Mouse (Mus musculus) urinary bladder, postnatal 14 days (tissue): ENCODE data around the gene Hnrnpdl.

Experiments
- DNase-seq: peaks from one replicate; pipeline ENCODE4 v3.0.0; 2021; ENCODE audit warnings: low spot score

The Hnrnpdl gene

DNA sequence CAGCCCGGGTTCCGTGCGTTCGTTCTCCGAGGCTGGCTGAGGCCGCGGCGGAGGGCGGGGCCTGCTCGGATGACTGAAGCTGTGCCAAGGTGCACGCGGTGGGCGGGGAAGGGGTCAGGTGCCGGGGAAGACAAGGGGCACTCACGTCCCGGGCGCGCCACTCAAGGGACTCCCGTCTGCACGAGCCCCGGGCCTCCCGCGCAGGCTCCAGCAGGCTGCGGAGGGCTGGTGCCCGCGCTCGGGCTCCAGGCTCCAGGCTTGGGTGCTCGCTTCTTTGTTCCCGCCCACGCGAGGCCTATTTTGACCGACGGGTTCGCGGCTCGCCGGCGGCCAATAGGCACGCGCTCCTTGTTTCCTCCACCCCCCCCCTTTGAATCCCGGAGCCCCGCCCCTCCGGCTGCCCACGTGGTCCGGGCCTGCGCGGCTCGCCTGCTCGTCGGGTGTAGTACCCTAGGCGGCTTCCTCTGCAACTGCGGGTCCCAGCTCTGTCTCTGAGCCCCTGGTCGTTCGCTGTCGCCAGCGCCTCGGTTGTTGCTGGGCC lies at the start of gene Hnrnpdl, which contains the start of gene Enoph1:
Gene Hnrnpdl, minus strand, starts transcription at position 63 of the 541 bp plus-strand sequence.
Gene Enoph1, plus strand, starts transcription at position 384 of the 541 bp plus-strand sequence.
- peak; percentile 94 for DNase-seq

DNA sequence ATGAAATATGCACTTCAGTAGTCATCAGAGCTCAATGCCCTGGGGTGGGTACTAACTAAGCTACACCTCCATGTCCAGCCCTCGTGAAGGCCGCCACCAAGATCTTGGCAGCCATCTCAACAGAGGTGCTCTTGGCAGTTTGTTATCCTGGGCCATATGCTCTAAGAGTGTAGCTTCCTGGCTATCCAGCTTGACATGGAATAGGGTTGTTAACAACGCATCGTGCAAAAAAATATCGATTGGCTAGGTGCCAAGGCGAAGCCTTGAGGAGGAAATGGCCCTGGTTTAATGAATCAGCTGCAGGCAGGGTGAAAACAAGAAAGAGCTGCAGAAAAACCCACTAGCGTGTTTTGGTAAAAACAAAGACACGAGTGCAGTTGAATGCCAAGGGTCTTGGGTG lies 45.6 kb upstream of the Hnrnpdl start:
- peak; percentile 41 for DNase-seq

GRCm38 (mm10) chr5:100083953-100084562 lies 44.6 kb upstream of the Hnrnpdl start:
- no peak for DNase-seq

DNA sequence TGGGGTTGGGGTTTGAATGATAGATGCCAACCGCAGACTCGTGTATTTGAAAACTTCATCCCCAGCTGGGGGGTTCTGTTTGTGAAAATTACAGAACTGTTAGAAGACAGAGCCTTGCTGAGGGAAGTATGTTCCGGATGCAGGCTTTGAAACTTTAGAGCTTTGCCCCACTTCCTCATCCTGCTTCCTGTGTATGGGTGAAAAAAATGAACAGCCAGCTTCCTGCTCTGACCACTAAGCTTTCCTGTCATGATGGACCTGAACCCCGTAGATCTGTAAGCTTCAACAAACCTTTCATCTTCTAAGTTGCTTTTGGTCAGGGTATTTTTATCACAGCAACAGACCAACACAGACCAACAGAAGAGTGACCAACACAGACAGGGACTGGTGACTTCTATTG lies 42.5 kb upstream of the Hnrnpdl start:
- no peak for DNase-seq

- DNase-seq, result no peak
Measured at GRCm38 (mm10) chr5:100079931-100080275, 40.4 kb upstream of the Hnrnpdl start.

DNA sequence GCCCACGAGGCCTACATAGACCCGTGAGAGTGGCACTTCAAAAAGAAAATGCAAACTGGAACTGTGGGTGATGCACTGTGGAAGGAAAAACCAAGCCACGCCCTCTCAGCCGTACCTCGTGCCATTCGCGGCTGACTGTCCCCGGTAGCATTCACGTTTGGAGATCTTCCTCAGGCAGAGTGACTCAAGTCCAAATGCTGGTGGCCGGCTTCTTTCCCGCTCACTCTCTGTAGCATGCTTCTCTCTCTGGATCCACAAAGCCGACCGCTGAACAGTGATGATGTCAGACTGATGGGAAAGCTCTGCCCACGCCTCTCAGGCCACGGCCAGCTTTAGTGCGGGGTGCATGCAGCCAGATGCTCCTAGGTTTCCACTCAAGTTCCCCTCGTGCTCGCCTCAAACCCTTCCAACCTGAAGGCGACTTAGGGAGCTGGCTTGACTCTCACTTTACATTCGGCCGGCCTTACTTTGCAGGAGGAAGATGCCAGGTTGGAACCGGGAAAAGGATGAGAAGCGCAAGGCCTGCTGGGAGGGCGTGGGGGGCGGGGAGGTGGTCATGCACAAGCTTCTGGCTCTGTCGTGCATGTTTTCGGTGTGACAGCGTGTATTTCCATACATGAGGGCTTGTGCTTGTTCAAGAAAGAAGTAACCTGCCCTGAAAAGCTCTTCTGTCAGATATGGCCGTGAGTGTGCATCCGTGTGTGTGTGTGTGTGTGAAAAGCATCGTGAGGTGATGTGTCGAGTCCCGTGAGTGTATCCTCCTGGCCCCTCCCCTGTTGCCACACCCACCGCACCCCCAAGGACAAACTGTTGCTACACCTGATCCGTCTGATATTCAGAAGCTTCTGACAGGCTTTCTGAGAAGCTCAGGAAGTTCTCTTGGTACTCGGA lies 39.8 kb upstream of the Hnrnpdl start:
- no peak for DNase-seq

GRCm38 (mm10) chr5:100074571-100074970 lies 35.1 kb upstream of the Hnrnpdl start:
- no peak for DNase-seq

DNA sequence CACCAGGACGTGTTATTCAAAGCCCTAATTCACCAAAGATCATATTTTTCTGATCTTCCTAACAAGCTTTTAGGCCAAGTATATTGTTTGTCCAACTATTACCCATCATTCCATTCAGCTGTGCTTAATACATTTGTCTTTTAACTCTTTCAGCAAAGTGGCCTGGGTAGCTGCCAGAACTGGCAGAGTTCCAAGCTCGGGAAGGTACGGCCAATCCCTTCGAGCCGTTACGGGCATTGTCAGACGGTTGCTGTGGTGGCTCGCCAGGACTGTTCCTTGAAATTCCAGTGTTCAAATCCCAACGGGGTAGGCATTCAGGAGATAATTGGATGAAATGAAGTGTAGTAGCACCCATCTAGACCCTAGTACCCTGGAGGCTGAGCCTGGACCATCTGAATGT lies 33.1 kb upstream of the Hnrnpdl start:
- DNase-seq, result no peak

- DNase-seq, result no peak
Measured at GRCm38 (mm10) chr5:100071541-100071940, 32.1 kb upstream of the Hnrnpdl start.

DNA sequence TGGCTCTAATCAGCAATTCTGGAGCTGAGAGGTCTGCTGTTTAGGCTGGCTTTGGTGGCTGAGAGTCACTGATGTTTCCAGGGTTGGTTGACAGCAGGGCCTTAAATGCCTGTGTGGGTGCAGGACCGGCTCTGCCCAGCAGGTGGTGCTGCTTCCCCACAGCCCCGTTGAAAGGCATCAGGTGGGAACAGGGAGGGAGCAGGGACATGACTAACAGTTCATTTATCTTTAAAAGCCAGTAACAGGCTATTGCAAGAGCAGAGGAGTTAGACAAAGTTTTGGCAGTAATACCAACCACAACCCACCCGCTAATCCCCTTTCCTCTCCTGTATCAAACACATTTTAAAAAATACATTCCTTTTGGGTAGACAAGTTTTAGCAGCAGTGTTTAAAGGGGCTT lies 30.8 kb upstream of the Hnrnpdl start:
- peak; percentile 87 for DNase-seq

DNA sequence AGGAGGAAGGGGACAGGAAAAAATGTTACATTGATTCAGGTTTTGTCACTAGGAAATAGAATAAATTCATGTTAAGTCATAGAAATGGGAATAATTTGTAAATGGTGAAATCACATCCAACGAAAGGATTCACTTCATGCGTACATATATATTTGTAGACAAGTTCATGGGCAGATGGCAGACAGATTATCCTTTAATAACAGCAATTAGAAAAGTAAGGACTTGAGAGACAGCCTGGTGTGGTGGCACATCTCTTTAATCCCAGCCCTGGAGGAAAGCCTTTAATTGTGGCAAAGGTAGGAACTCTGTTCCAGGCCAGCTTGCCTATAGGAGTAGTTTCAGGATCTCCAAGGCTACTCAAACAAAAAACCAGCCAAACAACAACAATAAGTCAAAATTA lies 30.1 kb upstream of the Hnrnpdl start:
- DNase-seq, result no peak

DNA sequence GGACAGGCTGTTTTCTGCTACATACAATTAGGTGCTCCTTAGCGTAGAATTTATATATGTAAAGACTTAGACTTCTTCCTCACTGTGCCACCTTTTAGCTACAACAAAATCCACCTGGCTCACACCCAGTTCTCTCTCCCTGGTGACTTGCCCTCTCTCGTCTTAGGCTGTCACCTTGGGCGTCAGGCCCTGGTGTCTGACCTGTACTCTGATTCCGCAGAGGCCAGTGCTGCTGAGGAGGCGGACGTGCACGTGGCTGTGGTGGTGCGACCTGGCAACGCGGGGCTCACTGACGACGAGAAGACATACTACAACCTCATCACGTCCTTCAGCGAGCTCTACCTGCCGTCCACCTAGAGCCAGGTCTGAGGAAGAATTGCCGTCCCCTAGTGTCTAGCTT lies 28.1 kb upstream of the Hnrnpdl start:
- DNase-seq, result no peak

- DNase-seq, result no peak
Measured at GRCm38 (mm10) chr5:100060876-100061275, 21.4 kb upstream of the Hnrnpdl start.

DNA sequence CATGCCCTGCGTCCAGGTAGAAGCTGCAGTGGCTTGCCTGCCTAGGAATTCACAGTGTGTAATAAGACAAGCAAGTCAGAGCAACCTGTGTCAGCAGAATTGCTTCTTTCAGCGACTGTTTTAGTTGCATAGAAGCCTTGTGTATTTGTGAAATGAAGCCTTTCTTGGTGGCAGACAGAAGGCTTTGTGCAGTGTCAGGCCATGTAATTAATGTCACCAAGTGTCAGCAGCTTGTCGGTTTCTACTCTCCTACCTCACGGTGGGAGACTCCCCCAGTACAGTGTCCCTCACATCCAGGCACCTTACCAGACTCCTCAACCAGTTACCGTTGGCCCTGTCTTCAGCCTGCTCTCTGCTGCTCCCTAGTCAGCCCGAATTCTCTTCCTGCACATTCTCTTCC lies 19.9 kb upstream of the Hnrnpdl start:
- no peak for DNase-seq

DNA sequence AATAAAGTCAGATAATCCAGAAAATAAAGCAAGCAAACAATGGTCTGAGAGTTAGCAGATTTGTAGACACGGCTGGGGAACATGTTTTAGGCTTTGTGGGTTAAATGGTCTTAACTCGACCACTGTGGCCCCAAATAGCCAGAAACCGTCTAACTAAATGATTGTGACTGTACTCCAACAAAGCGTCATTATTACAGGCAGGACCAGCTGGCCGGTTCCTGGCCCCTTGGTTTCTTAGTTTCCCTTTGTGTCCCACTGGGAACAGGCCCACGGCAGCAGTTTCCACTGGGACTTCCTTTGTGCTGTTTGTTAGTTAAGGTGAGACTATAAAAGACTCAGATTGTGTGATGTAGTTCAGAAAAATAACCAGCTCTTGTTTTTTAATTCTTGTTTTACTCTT lies 19.3 kb upstream of the Hnrnpdl start:
- no peak for DNase-seq

GRCm38 (mm10) chr5:100057461-100058209 lies 18.2 kb upstream of the Hnrnpdl start:
- DNase-seq, result no peak

DNA sequence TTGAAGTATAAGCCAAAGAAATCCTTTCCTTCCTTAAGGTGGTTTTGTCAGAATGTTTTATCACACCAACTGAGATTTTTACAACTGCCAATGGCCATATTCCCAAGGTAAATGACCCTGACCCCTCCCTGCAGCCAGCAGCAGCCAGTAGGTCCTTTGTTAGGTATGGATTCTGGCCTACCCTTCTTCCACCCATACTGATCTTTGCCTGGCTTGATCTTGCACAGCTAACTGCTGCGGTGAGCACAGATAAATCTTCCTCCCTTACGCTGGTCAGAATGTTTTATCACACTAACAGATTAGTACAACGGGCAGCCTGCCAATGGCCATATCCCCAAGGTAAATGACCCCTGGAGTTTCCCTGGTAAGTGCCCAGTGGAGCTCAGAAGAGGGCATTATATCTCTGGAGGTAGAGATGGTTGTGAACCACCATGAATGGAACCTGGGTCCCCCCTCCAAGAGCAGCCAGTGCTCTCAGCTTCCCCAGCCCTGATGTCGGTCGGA lies 16.5 kb upstream of the Hnrnpdl start:
- no peak for DNase-seq

DNA sequence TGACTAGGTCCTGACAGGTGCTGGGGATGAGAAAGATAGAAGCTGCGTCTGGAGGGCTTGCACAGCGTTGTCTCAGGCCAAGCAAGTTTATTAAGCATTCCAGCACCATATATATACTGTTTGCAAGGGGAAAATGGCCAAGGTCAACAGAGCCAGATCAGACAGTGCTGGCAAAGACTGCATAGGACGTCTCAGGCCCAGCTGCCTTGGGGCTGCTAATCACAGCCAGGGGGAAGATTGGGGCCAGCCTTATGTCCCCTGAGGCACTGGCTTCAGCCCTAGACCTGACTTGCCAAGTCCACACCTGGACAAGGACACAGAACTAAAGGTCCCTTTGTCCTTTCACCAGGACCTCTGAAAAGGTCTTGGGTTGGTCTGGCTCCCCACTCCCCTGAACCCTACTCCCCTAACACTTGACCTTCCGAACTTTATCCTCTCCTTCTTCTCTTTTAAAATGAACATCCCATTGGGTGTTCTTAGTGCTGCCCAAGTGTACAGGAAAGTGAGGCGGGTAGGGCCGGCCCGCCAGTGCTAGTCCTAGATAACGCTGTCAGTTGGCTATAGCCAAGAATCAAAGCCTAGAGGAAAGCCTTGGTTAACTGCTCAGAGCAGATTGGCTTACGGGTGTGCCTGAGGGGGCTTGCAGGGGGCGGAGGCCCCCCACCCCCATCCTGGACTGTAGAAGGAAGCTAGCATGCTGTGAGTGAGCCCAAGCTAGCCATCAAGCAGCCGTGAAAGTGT lies 15.5 kb upstream of the Hnrnpdl start:
- DNase-seq, result no peak

DNA sequence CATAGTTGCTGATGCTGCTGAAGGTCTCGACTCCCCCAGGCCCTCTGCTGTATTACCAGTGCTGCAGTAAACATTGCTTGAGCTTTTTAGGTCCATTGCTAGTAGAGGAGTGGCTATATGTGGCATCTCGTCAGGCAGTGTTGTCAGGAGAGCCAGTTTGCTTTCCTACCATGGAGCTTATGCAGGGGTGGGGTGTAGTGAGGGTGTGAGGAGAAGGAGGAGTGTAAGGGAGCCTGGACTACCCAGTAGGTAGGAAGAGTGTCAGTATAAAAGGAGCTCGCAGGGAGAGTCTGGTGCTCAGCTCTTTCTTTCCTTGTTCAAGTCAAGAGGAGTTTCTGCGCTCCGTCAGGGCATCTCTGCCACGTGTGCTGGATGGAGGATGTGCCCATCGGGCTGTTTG lies 13.3 kb upstream of the Hnrnpdl start:
- no peak for DNase-seq

DNA sequence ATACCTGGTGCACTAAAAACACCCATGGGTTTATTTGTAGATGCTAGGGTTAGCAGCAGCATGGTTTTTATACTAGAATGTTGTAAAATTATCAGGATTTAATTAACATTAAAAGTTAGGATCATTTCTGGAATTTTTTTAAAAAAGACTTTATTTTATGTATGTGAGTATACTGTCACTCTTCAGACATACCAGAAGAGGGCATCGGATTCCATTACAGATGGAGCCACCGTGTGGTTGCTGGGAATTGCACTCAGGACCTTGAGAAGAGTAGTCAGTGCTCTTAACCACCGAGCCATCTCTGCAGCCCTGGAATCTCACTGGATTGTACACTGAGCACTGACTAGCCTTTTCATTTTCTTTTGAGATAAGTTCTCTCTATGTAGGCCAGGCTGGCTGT lies 10.4 kb upstream of the Hnrnpdl start:
- DNase-seq, result no peak

DNA sequence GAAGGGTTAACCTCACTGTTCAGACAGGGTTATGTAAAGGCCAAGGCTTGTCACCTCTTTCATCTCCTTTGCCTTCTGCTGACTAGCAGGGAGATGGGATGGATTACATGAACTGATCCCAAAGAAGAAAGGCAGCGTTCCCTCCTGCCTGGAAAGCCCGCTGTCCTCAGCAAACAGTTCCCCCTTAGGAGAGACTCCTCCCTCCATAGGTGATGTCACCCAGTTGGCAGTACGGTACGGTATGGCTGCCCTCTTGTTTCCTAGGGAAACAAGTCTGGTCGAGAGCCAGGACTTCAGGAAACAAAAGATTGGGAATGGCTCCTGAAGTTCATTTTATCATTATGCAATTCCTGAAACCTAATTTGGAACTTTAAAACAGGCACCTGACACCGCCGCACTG lies 8.4 kb upstream of the Hnrnpdl start:
- no peak for DNase-seq
